Comparison of ENCODE assay signal across 9 mouse cellular contexts in the genomic region with DNA sequence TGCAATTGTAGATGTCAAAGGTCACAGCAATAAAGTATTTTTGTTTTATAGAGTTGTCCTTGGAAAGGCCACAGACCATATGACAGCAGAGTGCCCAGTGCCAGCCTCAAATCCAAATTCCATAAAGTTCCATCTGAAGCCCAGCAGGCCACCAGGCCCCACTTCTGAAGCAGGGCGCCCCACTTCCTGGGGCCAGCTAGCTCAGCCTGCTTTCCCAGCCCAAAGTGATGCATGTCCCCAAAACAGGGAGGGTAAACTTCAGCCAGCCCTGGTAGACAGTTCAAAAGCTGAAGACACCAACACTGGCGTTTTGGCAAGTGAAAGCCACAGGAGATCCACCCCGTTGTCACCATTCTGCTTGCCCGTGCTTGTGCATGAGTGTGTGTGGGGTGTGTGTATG.
"Had no signal": no experiment of that assay in that cellular context is flagged by ENCODE, and none has a peak within 500 bp of the region (broad histone marks: within the 10 kb centered on the region; RNA-seq: fewer than 3 reads in every experiment).

No protein-coding gene starts in this region.

- H3K27me3 ChIP-seq: midbrain, embryonic 13.5 days; neural tube, embryonic 15.5 days had no signal

- H3K4me3 ChIP-seq: layer of hippocampus, adult 2 months; midbrain, embryonic 13.5 days; myocyte; neural tube, embryonic 15.5 days had no signal

- H3K4me2 ChIP-seq: midbrain, embryonic 13.5 days; neural tube, embryonic 15.5 days had no signal

- ATAC-seq: midbrain, embryonic 13.5 days had no signal

- H3K9me3 ChIP-seq: midbrain, embryonic 13.5 days; neural tube, embryonic 15.5 days had no signal

- DNase-seq: kidney, postnatal 10 days; kidney, postnatal 4 days; right cerebral cortex, postnatal 25 days; thymus, postnatal 36 days had no signal

- H3K9ac ChIP-seq: liver, embryonic 14.5 days; midbrain, embryonic 13.5 days; neural tube, embryonic 15.5 days had no signal

- H3K27ac ChIP-seq: layer of hippocampus, adult 2 months; liver, embryonic 14.5 days; midbrain, embryonic 13.5 days; neural tube, embryonic 15.5 days had no signal

- H3K36me3 ChIP-seq: midbrain, embryonic 13.5 days; neural tube, embryonic 15.5 days had no signal
